Mouse (Mus musculus): ENCODE data around the gene Snx29. TPM values are rescaled to one million over a fixed set of nuclear protein-coding genes. Genes with fewer than 3 reads are reported as not detected.

Gene Snx29
- polyA plus RNA-seq, 1 experiment from 2014 or later, result 6.9 TPM

GRCm38 (mm10) chr16:11449344-11449743 lies 126.6 kb downstream of the Snx29 start:
- WGBS, result 86% methylated on average over 4 of the region's 4 CpGs
- no peak for DNase-seq (ENCODE audit: low spot score)
- Histone ChIP-seq H3K9me3 (replicated peaks; ENCODE audit: low read length) (no peaks in the 10 kb centered on the region), H3K4me1 (replicated peaks; ENCODE audit: insufficient read depth, low read length) (no peaks in the 10 kb centered on the region), H3K27ac (no peak overlapping the region), H3K4me3 (replicated peaks; ENCODE audit: low read depth, low read length) (no peak overlapping the region), H3K27me3 (ENCODE audit: insufficient read depth, low read length) (no peaks in the 10 kb centered on the region), H3K9ac (ENCODE audit: low read depth, low read length) (no peak overlapping the region), H3K36me3 (ENCODE audit: insufficient read depth, low read length) (peaks cover 17% of the 10 kb centered on the region; the same call in 1 of the 2 replicates), H3K4me2 (ENCODE audit: low read length) (no peak overlapping the region)
- ATAC-seq (replicated peaks; ENCODE audit: low FRiP score, low read depth), result no peak
- TF ChIP-seq CTCF (IDR thresholded peaks at IDR 0.05; ENCODE audit: low read depth), result no peak

GRCm38 (mm10) chr16:11450626-11451025 lies 127.9 kb downstream of the Snx29 start:
- WGBS, result 77% methylated on average over 4 of the region's 4 CpGs
- no peaks in the 10 kb centered on the region for H3K9me3 ChIP-seq (replicated peaks; ENCODE audit: low read length)
- no peak for DNase-seq (ENCODE audit: low spot score)
- H3K36me3 ChIP-seq (ENCODE audit: insufficient read depth, low read length), result peaks cover 20% of the 10 kb centered on the region; the same call in 1 of the 2 replicates
- ATAC-seq (replicated peaks; ENCODE audit: low FRiP score, low read depth), result no peak
- H3K27me3 ChIP-seq (ENCODE audit: insufficient read depth, low read length), result no peaks in the 10 kb centered on the region
- H3K9ac ChIP-seq (ENCODE audit: low read depth, low read length), result no peak overlapping the region
- no peak for TF ChIP-seq CTCF (IDR thresholded peaks at IDR 0.05; ENCODE audit: low read depth)
- no peak overlapping the region for H3K4me3 ChIP-seq (replicated peaks; ENCODE audit: low read depth, low read length)
- H3K4me2 ChIP-seq (ENCODE audit: low read length), result no peak overlapping the region
- no peaks in the 10 kb centered on the region for H3K4me1 ChIP-seq (replicated peaks; ENCODE audit: insufficient read depth, low read length)
- H3K27ac ChIP-seq, result no peak overlapping the region

GRCm38 (mm10) chr16:11454871-11455270 lies 132.2 kb downstream of the Snx29 start:
- ATAC-seq (replicated peaks; ENCODE audit: low FRiP score, low read depth) (no peak), DNase-seq (ENCODE audit: low spot score) (no peak)
- Histone ChIP-seq H3K4me2 (ENCODE audit: low read length) (no peak overlapping the region), H3K36me3 (ENCODE audit: insufficient read depth, low read length) (peaks cover 14% of the 10 kb centered on the region; the same call in 1 of the 2 replicates), H3K27me3 (ENCODE audit: insufficient read depth, low read length) (no peaks in the 10 kb centered on the region), H3K27ac (no peak overlapping the region), H3K9me3 (replicated peaks; ENCODE audit: low read length) (no peaks in the 10 kb centered on the region), H3K4me1 (replicated peaks; ENCODE audit: insufficient read depth, low read length) (no peaks in the 10 kb centered on the region), H3K4me3 (replicated peaks; ENCODE audit: low read depth, low read length) (no peak overlapping the region), H3K9ac (ENCODE audit: low read depth, low read length) (no peak overlapping the region)
- 96% methylated on average over 4 of the region's 4 CpGs for WGBS
- no peak for TF ChIP-seq CTCF (IDR thresholded peaks at IDR 0.05; ENCODE audit: low read depth)

GRCm38 (mm10) chr16:11455545-11456140 lies 132.9 kb downstream of the Snx29 start:
- H3K27me3 ChIP-seq (ENCODE audit: insufficient read depth, low read length), result no peaks in the 10 kb centered on the region
- no peaks in the 10 kb centered on the region for H3K9me3 ChIP-seq (replicated peaks; ENCODE audit: low read length)
- H3K4me2 ChIP-seq (ENCODE audit: low read length), result no peak overlapping the region
- peaks cover 14% of the 10 kb centered on the region; the same call in 1 of the 2 replicates for H3K36me3 ChIP-seq (ENCODE audit: insufficient read depth, low read length)
- no peak overlapping the region for H3K4me3 ChIP-seq (replicated peaks; ENCODE audit: low read depth, low read length)
- ATAC-seq (replicated peaks; ENCODE audit: low FRiP score, low read depth) (no peak), DNase-seq (ENCODE audit: low spot score) (peak; percentile 27)
- no peak overlapping the region for H3K9ac ChIP-seq (ENCODE audit: low read depth, low read length)
- 73% methylated on average over 5 of the region's 5 CpGs for WGBS
- no peaks in the 10 kb centered on the region for H3K4me1 ChIP-seq (replicated peaks; ENCODE audit: insufficient read depth, low read length)
- peak; percentile 55 for TF ChIP-seq CTCF (IDR thresholded peaks at IDR 0.05; ENCODE audit: low read depth)
- no peak overlapping the region for H3K27ac ChIP-seq

GRCm38 (mm10) chr16:11456141-11456645 lies 133.5 kb downstream of the Snx29 start:
- Histone ChIP-seq H3K4me1 (replicated peaks; ENCODE audit: insufficient read depth, low read length) (no peaks in the 10 kb centered on the region), H3K9ac (ENCODE audit: low read depth, low read length) (no peak overlapping the region), H3K27me3 (ENCODE audit: insufficient read depth, low read length) (no peaks in the 10 kb centered on the region), H3K27ac (no peak overlapping the region), H3K4me3 (replicated peaks; ENCODE audit: low read depth, low read length) (no peak overlapping the region), H3K4me2 (ENCODE audit: low read length) (no peak overlapping the region), H3K9me3 (replicated peaks; ENCODE audit: low read length) (no peaks in the 10 kb centered on the region), H3K36me3 (ENCODE audit: insufficient read depth, low read length) (peaks cover 14% of the 10 kb centered on the region; the same call in 1 of the 2 replicates)
- WGBS, result 69% methylated on average over 5 of the region's 5 CpGs
- no peak for ATAC-seq (replicated peaks; ENCODE audit: low FRiP score, low read depth)
- TF ChIP-seq CTCF (IDR thresholded peaks at IDR 0.05; ENCODE audit: low read depth), result no peak
- DNase-seq (ENCODE audit: low spot score), result peak; percentile 29

GRCm38 (mm10) chr16:11457136-11457535 lies 134.4 kb downstream of the Snx29 start:
- no peak for TF ChIP-seq CTCF (IDR thresholded peaks at IDR 0.05; ENCODE audit: low read depth)
- Histone ChIP-seq H3K4me2 (ENCODE audit: low read length) (no peak overlapping the region), H3K9ac (ENCODE audit: low read depth, low read length) (no peak overlapping the region), H3K27me3 (ENCODE audit: insufficient read depth, low read length) (no peaks in the 10 kb centered on the region), H3K9me3 (replicated peaks; ENCODE audit: low read length) (no peaks in the 10 kb centered on the region), H3K36me3 (ENCODE audit: insufficient read depth, low read length) (peaks cover 14% of the 10 kb centered on the region; the same call in 1 of the 2 replicates), H3K4me3 (replicated peaks; ENCODE audit: low read depth, low read length) (no peak overlapping the region), H3K4me1 (replicated peaks; ENCODE audit: insufficient read depth, low read length) (no peaks in the 10 kb centered on the region), H3K27ac (no peak overlapping the region)
- 92% methylated on average over 5 of the region's 5 CpGs for WGBS
- ATAC-seq (replicated peaks; ENCODE audit: low FRiP score, low read depth), result no peak
- no peak for DNase-seq (ENCODE audit: low spot score)

Data from kidney, postnatal 0 days (tissue).